Mouse (Mus musculus) stomach, postnatal 0 days (tissue): Measurements from ENCODE around the gene Armh4.

Experiments used
- CTCF ChIP-seq: IDR thresholded peaks from 2 replicates; pipeline ENCODE4 v1.5.1; 2016; ENCODE audit warnings: antibody characterized with exemption, low read depth, mild to moderate bottlenecking, moderate library complexity
- EP300 ChIP-seq: optimal IDR thresholded peaks from 2 replicates; pipeline ENCODE3; 2016; ENCODE audit warnings: antibody characterized with exemption

DNA sequence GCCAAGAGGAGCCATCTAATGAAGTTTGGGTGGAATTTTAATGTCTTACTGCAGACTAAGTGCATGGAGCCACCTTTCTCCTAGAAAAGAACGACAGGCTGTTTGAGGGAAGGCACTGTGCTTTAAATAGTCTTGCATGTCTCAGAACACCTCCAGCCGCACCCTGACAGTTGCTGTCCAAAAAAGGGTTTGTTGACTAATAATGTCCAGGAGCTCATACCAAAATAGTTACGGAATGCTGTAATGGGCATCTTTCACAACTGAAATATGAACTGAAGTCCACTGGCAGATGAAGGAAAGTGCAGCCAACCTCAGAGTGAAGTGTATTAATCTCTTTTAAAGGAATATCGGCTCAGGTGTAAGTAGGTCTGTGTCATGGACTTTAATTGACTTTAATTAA, 7.4 kb upstream of the Armh4 start:
- TF ChIP-seq CTCF (no peak), EP300 (no peak)
